Mouse (Mus musculus): ENCODE data around the gene Ppfia1.

The Ppfia1 gene

GRCm38 (mm10) chr7:144549904-144550566 lies 3.5 kb downstream of the Ppfia1 start:
- DNase-seq: no peak

- no peak for DNase-seq
These were observed 8.3 kb downstream of the Ppfia1 start for GRCm38 (mm10) chr7:144545231-144545630.

- DNase-seq: no peak
These were observed 12.2 kb downstream of the Ppfia1 start for GRCm38 (mm10) chr7:144541351-144541750.

DNA sequence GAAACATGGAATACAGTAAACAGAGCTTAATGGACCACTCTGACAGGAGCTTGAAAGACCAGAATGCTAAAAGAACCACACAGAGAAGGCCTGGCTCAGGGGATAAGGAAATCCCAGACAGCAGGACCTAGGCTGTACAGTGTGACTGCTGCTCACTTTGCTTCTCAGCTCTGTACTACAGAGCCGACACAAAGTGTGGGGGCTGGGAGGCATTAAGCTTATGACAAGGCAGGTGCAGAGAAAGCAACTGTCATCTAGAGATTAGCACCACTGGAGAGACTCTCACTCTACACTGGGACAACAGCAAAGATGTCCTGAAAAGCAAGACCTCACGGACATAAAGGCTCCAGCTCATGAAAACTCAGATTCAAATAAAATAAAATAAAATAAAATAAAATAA lies 14.4 kb downstream of the Ppfia1 start:
- peak; percentile 72 for DNase-seq

DNA sequence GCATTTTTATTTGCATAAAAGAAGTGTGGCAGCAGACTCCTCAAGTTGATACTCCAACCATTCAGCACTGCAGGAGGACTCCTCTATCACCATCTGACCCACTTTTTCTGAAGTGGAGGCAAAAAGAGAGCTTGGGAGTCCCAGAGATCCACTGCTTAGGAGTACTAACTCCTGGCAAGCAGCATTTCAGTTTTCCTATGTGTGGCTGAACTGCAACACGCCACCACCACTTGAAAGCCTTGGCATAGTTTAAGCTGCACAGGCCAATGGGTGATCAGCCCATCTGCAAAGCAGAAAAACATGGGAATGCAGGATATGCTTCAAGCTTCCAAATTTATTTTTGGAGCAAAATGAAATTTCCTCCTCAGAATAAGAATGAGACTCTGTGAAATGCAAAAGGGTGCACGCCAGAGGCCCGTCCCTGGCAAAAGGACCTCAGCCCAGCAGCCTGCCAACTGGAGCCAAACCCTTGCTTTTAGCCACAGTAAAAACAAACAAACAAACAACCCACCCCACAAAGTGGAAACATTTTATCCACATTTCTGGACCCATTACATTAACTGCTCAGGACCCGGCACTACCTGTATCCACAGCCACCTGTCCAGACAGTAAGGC lies 15.4 kb downstream of the Ppfia1 start:
- DNase-seq: no peak

DNA sequence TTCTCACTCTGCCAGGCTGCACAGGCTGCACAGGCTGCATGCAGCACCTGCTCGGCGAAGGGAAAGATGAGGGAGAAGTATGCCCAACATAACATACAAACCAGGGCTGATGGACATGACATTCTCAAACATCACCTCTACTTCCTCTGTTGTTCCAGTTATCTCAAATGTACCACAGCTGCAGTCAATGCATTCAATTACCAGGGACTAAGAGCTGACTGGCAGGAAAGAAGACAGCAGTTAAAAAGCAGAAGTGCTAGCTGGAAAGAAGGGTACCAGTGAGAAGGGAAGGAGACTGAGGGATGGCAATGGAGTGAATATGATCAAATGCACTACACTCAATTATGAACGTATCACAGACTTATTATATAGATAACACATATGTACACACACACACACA lies 17.2 kb downstream of the Ppfia1 start:
- no peak for DNase-seq

GRCm38 (mm10) chr7:144534773-144535172 lies 18.8 kb downstream of the Ppfia1 start:
- no peak for DNase-seq

- DNase-seq: no peak
These were observed 21.7 kb downstream of the Ppfia1 start for GRCm38 (mm10) chr7:144531585-144532378.

- no peak for DNase-seq
These were observed 23.7 kb downstream of the Ppfia1 start for GRCm38 (mm10) chr7:144529851-144530250.

GRCm38 (mm10) chr7:144527723-144528221 lies 25.8 kb downstream of the Ppfia1 start:
- DNase-seq: peak; percentile 20

DNA sequence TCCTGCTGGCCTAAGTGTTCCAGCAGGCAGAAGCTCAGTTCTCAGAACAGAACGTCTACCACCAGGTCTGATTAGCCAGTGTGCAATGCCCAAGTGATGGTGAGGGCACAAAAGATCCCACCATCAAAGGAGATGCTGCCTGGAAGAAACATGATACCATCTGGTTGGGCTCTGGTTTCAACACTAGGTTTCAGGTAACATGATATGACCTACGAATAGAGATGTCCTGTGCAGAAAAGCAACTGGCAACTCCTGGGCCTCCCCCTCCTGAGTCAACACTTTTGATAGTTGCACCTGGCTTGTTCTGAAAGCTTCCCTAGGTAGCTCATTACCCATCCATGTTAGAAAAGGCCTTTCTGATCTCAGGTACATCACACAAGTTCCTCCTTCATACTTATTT lies 26.9 kb downstream of the Ppfia1 start:
- DNase-seq: no peak

DNA sequence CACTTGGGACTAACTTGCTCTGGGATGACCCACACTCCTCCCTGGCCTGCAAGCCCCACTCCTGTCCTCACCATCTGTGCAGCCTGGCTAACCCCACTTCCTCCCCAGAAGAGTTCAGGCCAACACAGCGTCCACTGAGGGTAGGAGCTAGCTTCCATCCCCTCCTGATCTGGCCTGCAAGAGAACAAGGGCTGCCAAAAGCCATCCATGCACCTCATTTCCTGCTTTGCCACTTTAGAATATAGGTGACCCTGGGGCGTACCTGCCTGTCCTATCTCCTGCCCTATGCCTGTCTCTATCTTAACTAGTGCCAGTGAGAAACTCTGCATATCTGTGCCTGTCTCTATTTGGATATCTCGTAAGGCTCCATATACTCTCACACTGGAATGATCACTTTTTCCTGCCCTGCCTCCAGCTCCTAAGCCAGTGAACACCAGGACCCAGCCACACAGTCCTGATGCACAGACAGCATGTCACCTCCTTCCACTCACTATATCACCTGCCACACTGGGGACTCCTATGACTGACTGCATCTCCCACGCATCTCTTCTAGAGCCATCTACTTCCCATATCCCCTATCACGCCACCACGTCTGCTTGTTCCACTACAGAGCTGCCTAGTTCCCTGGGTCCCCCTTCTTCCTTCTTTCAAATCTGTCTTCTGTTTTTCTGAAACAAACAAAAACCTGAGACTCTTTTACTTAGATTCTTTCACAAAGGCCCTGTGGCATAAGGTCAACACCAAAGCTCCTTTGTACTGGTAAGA lies 28.9 kb downstream of the Ppfia1 start:
- peak; percentile 16 for DNase-seq

DNA sequence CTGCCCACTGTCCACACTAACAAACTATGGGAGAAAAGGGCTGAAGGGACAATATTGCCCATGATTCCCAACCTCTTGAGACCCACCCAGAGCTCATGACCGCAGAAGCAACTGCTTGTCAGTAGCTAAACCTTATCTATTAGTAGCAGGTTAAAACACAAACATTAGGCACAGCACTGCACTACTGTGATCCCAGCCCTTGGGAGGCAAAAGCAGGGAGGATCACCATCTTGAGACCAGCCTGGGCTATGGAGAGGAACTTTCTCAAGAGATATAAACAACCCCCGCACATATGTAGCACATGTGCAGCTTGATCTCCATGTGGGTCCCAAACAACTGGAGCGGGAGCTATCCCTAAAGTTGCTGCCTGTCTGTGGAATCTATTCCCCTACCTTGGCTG lies 30.1 kb downstream of the Ppfia1 start:
- DNase-seq: peak; percentile 82

DNA sequence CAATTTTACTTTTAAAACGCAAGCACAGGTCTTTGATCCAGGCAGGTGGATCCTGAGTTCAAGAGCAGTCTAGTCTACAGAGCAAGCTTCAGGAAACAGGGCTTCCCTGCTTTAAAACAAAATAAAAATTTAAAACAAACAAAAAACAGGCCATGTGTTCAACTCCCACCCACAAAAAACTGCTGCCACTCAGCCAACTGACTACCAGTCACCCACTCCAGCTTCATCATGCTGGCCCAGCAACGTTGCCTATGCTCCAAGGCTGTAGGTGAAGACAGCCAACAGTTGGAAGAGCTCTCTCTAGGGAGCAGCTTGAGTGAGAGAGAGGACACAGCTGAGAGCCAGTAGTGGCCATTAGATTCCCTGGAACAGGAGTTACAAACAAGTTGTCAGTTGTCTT lies 31.6 kb downstream of the Ppfia1 start:
- DNase-seq: no peak

- DNase-seq: no peak
These were observed 33.7 kb downstream of the Ppfia1 start for GRCm38 (mm10) chr7:144519852-144520251.

DNA sequence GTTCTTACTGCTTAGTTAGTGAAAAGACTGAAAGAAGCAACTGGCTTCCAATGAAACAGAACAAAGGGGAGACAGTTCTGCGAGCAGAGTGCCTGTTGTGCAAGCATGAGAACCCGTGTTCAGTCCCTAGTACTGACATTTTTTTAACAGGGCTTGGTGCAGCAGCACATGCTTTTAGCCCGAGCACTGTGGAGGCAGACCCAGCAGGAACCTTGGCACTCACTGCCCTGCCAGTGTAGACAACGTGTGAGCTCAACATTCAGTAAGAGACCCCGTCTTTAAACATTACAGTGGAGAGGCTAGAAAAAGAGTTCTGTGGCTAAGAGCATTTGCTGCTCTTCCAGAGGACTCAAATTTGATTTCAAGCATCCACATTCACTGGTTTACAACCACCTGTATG lies 36.8 kb downstream of the Ppfia1 start:
- no peak for DNase-seq

- no peak for DNase-seq
These were observed 44.4 kb downstream of the Ppfia1 start for GRCm38 (mm10) chr7:144509090-144509489.

DNA sequence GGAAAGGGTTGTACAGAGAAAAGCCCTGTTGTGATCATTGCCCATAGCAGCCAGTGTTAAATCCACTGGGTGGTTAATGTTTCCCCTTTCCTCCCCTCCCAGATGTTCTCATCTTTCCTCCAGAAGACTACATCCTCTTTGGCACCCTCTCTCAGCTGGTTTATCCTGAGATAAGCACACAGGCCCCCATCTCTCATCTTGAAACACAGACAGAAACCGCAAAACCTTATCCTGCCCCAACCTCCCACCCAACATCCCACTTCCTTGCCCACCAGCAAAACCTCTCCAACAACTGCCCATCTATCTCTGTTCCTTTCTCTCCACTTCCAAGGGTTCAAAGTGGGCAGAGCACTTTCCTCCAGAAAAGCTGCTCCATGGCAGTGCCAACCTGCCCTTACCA lies 46.7 kb downstream of the Ppfia1 start:
- no peak for DNase-seq

GRCm38 (mm10) chr7:144503959-144504358 lies 49.6 kb downstream of the Ppfia1 start:
- DNase-seq: no peak

- DNase-seq: peak; percentile 46
These were observed 60.6 kb downstream of the Ppfia1 start for GRCm38 (mm10) chr7:144492931-144493330.

DNA sequence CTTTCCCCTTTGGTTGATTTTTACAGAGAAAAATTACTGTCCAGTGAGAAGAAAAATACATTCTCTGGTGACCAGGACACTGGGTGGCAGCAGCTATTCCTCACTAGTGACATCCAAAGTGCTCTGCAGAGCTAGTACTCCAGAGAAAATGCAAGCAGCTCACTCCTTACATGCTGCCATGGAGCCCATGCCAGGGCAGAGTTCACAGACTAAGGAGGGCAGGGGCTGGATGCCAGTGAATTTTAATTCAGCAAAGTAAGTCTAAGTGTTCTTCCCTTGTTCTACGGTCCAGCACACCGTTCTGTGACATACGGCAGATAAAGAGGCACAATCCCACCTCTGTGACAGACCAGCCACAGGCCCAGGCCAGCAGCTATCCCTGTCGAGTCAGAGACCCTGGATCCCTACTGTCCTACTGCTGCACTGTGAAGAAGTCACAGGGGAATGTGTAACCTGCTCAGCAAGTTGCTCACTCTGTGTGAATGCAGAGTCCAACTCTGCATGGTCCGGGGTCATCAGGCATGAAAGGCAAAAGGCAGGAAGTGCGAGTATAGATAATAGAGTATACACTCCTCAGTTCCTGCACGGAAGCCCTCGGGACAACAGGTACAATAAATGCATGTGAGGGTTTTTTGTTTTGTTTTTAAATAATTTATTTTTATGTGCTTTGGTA lies 63.2 kb downstream of the Ppfia1 start:
- DNase-seq: no peak

DNA sequence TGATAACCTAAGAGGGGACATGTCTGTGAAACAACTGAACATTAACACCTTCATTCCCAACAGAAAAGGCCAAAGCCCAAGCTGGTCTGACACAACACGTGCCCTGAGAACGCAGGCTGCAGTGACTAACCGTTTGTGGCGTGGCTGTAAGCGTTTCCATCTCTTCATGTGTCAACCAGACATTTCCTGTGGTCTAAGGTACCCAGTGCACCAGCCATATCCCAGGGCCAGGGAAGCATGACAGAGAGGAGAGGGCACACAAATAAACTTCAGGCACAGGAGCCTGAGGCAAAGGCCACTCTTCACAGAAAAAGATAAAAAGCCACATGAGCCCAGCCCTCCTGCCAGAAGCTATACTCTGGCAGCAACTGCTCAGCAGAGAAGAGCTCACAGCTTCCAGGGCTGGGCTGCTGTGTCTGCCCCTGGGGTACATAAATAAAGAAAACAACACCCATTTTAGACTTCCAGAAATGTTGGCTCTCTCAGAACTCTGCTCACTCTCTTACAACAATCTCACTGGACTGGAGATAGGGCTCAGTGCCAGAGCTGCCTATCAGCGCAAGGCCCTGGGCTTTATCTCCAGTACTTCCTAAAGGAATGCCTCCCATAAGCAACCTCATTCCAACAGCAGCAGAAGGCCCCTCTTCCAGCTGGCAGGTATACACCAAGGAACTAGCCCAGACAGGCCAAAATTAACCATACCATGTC lies 64.3 kb downstream of the Ppfia1 start:
- DNase-seq: peak; percentile 24

Data from liver (tissue).